Mouse (Mus musculus) spleen, adult 2 months (tissue): Measurements from ENCODE around the gene Gm20878. TPM values are rescaled to one million over a fixed set of nuclear protein-coding genes. Genes with fewer than 3 reads are reported as not detected.
"Not testable (repeated sequence)": the region's sequence is repeated elsewhere in the genome, so short reads cannot be mapped to it uniquely, and the experiment has no call there.

Source experiments
- DNase-seq, 2 experiments: peaks; one replicate each; pipeline versions ENCODE4 v3.0.0 to v3.0.0-alpha.2; 2012 to 2021; ENCODE audit warnings: low spot score in 2 of 2, low read depth in 1 of 2
- H3K27ac ChIP-seq: fragments of 200-500 bp; 2 replicates; pipeline ENCODE4 v1.5.1; 2012; ENCODE audit warnings: low read length, inconsistent platforms; ENCODE audit not compliant: insufficient read depth
- H3K27me3 ChIP-seq: fragments of 200-500 bp; 2 replicates; pipeline ENCODE4 v1.6.1; 2012; ENCODE audit warnings: mild to moderate bottlenecking, moderate library complexity, low read length, inconsistent platforms; ENCODE audit not compliant: control insufficient read depth, insufficient read depth
- H3K36me3 ChIP-seq: fragments of 200-500 bp; 2 replicates; pipeline ENCODE4 v1.6.1; 2012; ENCODE audit warnings: mild to moderate bottlenecking, low read length, inconsistent platforms; ENCODE audit not compliant: control insufficient read depth, insufficient read depth
- H3K4me1 ChIP-seq: fragments of 200-500 bp; 2 replicates; pipeline ENCODE4 v1.6.1; 2011; ENCODE audit warnings: inconsistent platforms; ENCODE audit not compliant: control insufficient read depth, insufficient read depth, insufficient read length
- H3K4me3 ChIP-seq: fragments of 200-500 bp; 2 replicates; pipeline ENCODE4 v1.5.1; 2011; ENCODE audit warnings: mild to moderate bottlenecking, inconsistent platforms; ENCODE audit not compliant: insufficient read depth, insufficient read length; ENCODE audit errors: extremely low read depth
- WGBS: fragments of 180-500 bp; shearing (Covaris S2); methylation state at CpG from one replicate; pipeline ENCODE4 v1.1.7; 2018; 5-methylcytosine and 5-hydroxymethylcytosine counted together
- polyA plus RNA-seq: library from polyadenylated mRNA; depleted of rRNA; stranded (reverse); fragments of >200 nt; gene quantifications from 2 replicates; pipeline ENCODE4 v1.2.3, GENCODE M21; 2012; rRNA removed

Gm20878 gene
- polyA plus RNA-seq: 0.86 and 4.2 TPM in 2 replicates

- H3K36me3 ChIP-seq, H3K4me1 ChIP-seq, DNase-seq, H3K27ac ChIP-seq, H3K4me3 ChIP-seq, H3K27me3 ChIP-seq: not testable (repeated sequence)
- no CpG with 5 or more reads among the region's 8 CpGs for WGBS
These were observed at the start of gene Gm20878 for GRCm38 (mm10) chr4:41941272-41941671. TSS of gene Gm20878 (plus strand) at chr4:41941572.

DNA sequence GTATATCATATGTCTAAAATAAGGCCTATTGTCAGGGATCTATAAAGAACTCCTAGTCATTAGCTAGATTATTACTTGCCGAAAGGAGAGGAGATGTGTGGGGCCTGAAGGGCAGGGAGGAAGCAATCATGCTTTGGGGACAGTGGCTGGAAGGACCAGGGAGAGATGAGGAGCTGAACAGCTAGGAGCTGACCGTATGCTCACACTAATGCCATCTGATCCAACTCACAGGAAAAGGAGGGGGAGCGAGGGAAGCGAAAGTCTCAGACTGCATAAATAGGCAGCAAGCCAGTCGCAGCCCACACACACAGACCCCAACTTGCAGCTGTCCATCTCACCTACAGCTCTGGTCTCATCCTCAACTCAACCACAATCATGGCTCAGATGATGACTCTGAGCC, 38.1 kb upstream of the Gm20878 start, which contains the start of gene Gm21541:
Gm21541 (plus strand) TSS at position 301 of the 400 bp plus-strand sequence.
- DNase-seq: not testable (repeated sequence)
- no CpG with 5 or more reads among the region's 5 CpGs for WGBS

DNA sequence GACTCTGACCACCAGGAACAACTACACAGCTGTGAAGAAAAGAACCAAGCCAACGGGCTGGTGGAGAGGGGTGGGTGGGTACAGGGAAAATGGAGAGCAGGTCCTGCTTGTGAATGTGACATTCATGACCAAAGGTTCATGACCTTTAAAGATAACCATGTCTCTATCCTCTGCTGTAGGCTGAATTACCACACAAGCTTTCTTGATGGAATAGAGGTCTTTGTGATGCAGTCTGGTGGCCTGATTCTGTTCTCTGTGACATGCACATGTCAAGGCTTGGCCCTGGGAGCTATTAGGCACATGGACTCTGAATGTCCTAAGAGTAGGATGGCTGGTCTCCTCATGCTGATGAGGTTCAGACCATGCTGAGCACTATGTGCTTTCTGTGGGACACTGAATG, 24.4 kb downstream of the Gm20878 start, which contains the start of gene Fam205a4:
Fam205a4 (plus strand) TSS at position 301 of the 400 bp plus-strand sequence.
- not testable (repeated sequence) for H3K27me3 ChIP-seq, H3K4me3 ChIP-seq, DNase-seq, H3K4me1 ChIP-seq, H3K36me3 ChIP-seq, H3K27ac ChIP-seq
- WGBS: no CpG with 5 or more reads among the region's 1 CpGs

More for the DNA sequence above, 38.1 kb upstream of the Gm20878 start, which contains the start of gene Gm21541:
- H3K4me1 ChIP-seq, H3K27ac ChIP-seq, H3K4me3 ChIP-seq, H3K36me3 ChIP-seq, H3K27me3 ChIP-seq: not testable (repeated sequence)

Other genes starting within 250 kb of the Gm20878 start
- 8.1 and 9.3 TPM in 2 replicates for gene Cntfr, start 244.5 kb upstream of the Gm20878 start, polyA plus RNA-seq
- gene Il11ra1, start 241.6 kb upstream of the Gm20878 start, polyA plus RNA-seq: 45.0 and 52.1 TPM in 2 replicates
- 32.8 and 46.9 TPM in 2 replicates for gene Rpp25l, start 228.0 kb upstream of the Gm20878 start, polyA plus RNA-seq
- gene Dctn3, start 218.4 kb upstream of the Gm20878 start, polyA plus RNA-seq: 25.4 and 25.5 TPM in 2 replicates
- gene Arid3c, start 210.4 kb upstream of the Gm20878 start, polyA plus RNA-seq: not detected in 2 replicates
- gene Galt, start 186.3 kb upstream of the Gm20878 start, polyA plus RNA-seq: 67.1 and 91.0 TPM in 2 replicates
- 48.3 and 51.1 TPM in 2 replicates for gene Sigmar1, start 185.4 kb upstream of the Gm20878 start, polyA plus RNA-seq
- gene Ccl27a, start 167.3 kb upstream of the Gm20878 start, polyA plus RNA-seq: 8.9 and 14.1 TPM in 2 replicates
- 4.0 and 5.7 TPM in 2 replicates for gene Gm21541, start 38.0 kb upstream of the Gm20878 start, polyA plus RNA-seq
- 0.05 TPM in 1 of 2 replicates, not detected in the other for gene Fam205a4, start 24.5 kb downstream of the Gm20878 start, polyA plus RNA-seq
- 0.05 TPM in 1 of 2 replicates, not detected in the other for gene Gm21093, start 93.2 kb downstream of the Gm20878 start, polyA plus RNA-seq
- not detected in 2 replicates for gene Gm3893, start 149.6 kb downstream of the Gm20878 start, polyA plus RNA-seq
- gene Gm13304, start 173.2 kb downstream of the Gm20878 start, polyA plus RNA-seq: not detected in 2 replicates
- not detected in 2 replicates for gene Gm13306, start 211.9 kb downstream of the Gm20878 start, polyA plus RNA-seq
- 0.12 and 0.20 TPM in 2 replicates for gene Gm13305, start 227.0 kb downstream of the Gm20878 start, polyA plus RNA-seq